In genomic region chr14:76527030-76527719, GRCm38 (mm10) we compare ENCODE assay signal across 10 mouse cellular contexts. TPM values are rescaled to one million over a fixed set of nuclear protein-coding genes. Genes with fewer than 3 reads are reported as not detected.
DNase-seq lines count a peak whose midpoint lies in the region; ATAC-seq lines count a peak whose summit lies in the region.
"Had no signal": no experiment of that assay in that cellular context is flagged by ENCODE, and none has a peak within 500 bp of the region (broad histone marks: within the 10 kb centered on the region; RNA-seq: fewer than 3 reads in every experiment).

No protein-coding gene starts in this region.

- H3K4me3 ChIP-seq in forebrain, embryonic 10.5 days, result no peak overlapping the region
- H3K4me3 ChIP-seq in forebrain, embryonic 11.5 days (ENCODE audit: low read depth, low read length), result no peak overlapping the region
- H3K4me3 ChIP-seq in limb, embryonic 11.5 days (ENCODE audit: low read depth, low read length), result no peak overlapping the region
- H3K4me3 ChIP-seq: forebrain, embryonic 13.5 days had no signal

- 92% methylated on average over 20 of the region's 20 CpGs for WGBS in forebrain, embryonic 10.5 days
- WGBS in forebrain, embryonic 11.5 days, result 94% methylated on average over 20 of the region's 20 CpGs
- WGBS in limb, embryonic 11.5 days, result 86% methylated on average over 20 of the region's 20 CpGs

- H3K4me2 ChIP-seq in forebrain, embryonic 11.5 days (ENCODE audit: low read depth, low read length, severe bottlenecking), result no peak overlapping the region
- H3K4me2 ChIP-seq in limb, embryonic 11.5 days (ENCODE audit: low read depth, severe bottlenecking), result no peak overlapping the region
- H3K4me2 ChIP-seq: forebrain, embryonic 13.5 days; lung, embryonic 14.5 days had no signal

- H3K9me3 ChIP-seq in forebrain, embryonic 10.5 days, result no peaks in the 10 kb centered on the region
- H3K9me3 ChIP-seq in forebrain, embryonic 11.5 days (ENCODE audit: control insufficient read depth, low read length), result no peaks in the 10 kb centered on the region
- H3K9me3 ChIP-seq in limb, embryonic 11.5 days (ENCODE audit: control insufficient read depth, low read length), result no peaks in the 10 kb centered on the region
- H3K9me3 ChIP-seq: forebrain, embryonic 13.5 days had no signal

- no peak for ATAC-seq in forebrain, embryonic 11.5 days (replicated peaks; ENCODE audit: low FRiP score)
- no peak for ATAC-seq in limb, embryonic 11.5 days (ENCODE audit: insufficient number of reproducible peaks, low FRiP score, low TSS enrichment, low read depth)
- ATAC-seq: forebrain, embryonic 13.5 days had no signal

- no peaks in the 10 kb centered on the region for H3K27me3 ChIP-seq in forebrain, embryonic 10.5 days (ENCODE audit: poor library complexity, severe bottlenecking)
- no peaks in the 10 kb centered on the region for H3K27me3 ChIP-seq in forebrain, embryonic 11.5 days (ENCODE audit: control insufficient read depth, insufficient read depth, low read length)
- no peaks in the 10 kb centered on the region for H3K27me3 ChIP-seq in limb, embryonic 11.5 days (ENCODE audit: control insufficient read depth, insufficient read depth, low read length)
- H3K27me3 ChIP-seq: forebrain, embryonic 13.5 days had no signal

- H3K36me3 ChIP-seq in forebrain, embryonic 10.5 days (replicated peaks), result no peaks in the 10 kb centered on the region
- H3K36me3 ChIP-seq in forebrain, embryonic 11.5 days (ENCODE audit: control insufficient read depth, insufficient read depth, low read length), result no peaks in the 10 kb centered on the region
- no peaks in the 10 kb centered on the region for H3K36me3 ChIP-seq in limb, embryonic 11.5 days (ENCODE audit: control insufficient read depth, insufficient read depth, low read length)

- peak overlapping the region; percentile 27; the same call in 1 of the 2 replicates for H3K27ac ChIP-seq in forebrain, embryonic 10.5 days
- H3K27ac ChIP-seq in forebrain, embryonic 11.5 days (ENCODE audit: low read depth, low read length), result no peak overlapping the region
- no peak overlapping the region for H3K27ac ChIP-seq in limb, embryonic 11.5 days (replicated peaks; ENCODE audit: low read depth, low read length)
- H3K27ac ChIP-seq: forebrain, embryonic 13.5 days had no signal

- peaks cover 29% of the 10 kb centered on the region for H3K4me1 ChIP-seq in forebrain, embryonic 10.5 days
- H3K4me1 ChIP-seq in forebrain, embryonic 11.5 days (replicated peaks; ENCODE audit: control insufficient read depth, insufficient read depth, low read length), result no peaks in the 10 kb centered on the region; the same call in 1 of the 2 replicates
- H3K4me1 ChIP-seq in limb, embryonic 11.5 days (ENCODE audit: control insufficient read depth, insufficient read depth, low read length), result peaks cover 21% of the 10 kb centered on the region
- H3K4me1 ChIP-seq: forebrain, embryonic 13.5 days had no signal

- no peak for DNase-seq in forebrain, embryonic 10.5 days (ENCODE audit: extremely low spot score, low spot score)
- no peak for DNase-seq in forebrain, embryonic 11.5 days (ENCODE audit: low spot score)
- peak; percentile 44 for DNase-seq in lung, postnatal 10 days
- DNase-seq in lung, postnatal 25 days (ENCODE audit: low spot score), result no peak
- peak; percentile 51 for DNase-seq in heart, adult 8-10 months (ENCODE audit: low spot score)
- peak; percentile 22 for DNase-seq in limb, embryonic 11.5 days (ENCODE audit: low spot score)
- DNase-seq in cerebellum, adult 9-11 months, result no peak
- no peak for DNase-seq in layer of hippocampus, adult 9-10 months (ENCODE audit: low spot score)
- DNase-seq: lung, embryonic 14.5 days had no signal

- H3K9ac ChIP-seq in forebrain, embryonic 11.5 days (ENCODE audit: low read length), result no peak overlapping the region
- H3K9ac ChIP-seq in limb, embryonic 11.5 days (ENCODE audit: low read length), result no peak overlapping the region
- H3K9ac ChIP-seq: forebrain, embryonic 13.5 days; lung, embryonic 14.5 days had no signal

RNA-seq across cellular contexts. Expression of gene Serp2, which starts 29.5 kb away (rescaled TPM):
- polyA plus RNA-seq in forebrain, embryonic 10.5 days (2016; fragmentation: Nextera tagmentation; extraction: Ambion mirVana), result 24.9 and 25.2 TPM in 2 replicates
- polyA plus RNA-seq in forebrain, embryonic 11.5 days (2014; fragmentation: Nextera tagmentation; extraction: Ambion mirVana), result 29.3 and 33.3 TPM in 2 replicates
- total RNA-seq in heart, adult 8-10 months (2022), result 1 to 10 TPM in 1 of 4 experiments, under 1 TPM in 1, not detected in 2; 0.54 to 1.0 TPM
- polyA plus RNA-seq in limb, embryonic 11.5 days (2014; fragmentation: Nextera tagmentation; extraction: Ambion mirVana), result 18.7 and 19.4 TPM in 2 replicates

Comparison
In these comparisons a context has a peak if more than half of its experiments do, and no peak if none do; other contexts are left out.
1. DNase-seq: peak in lung, postnatal 10 days (single experiment), heart, adult 8-10 months (single experiment) and limb, embryonic 11.5 days (single experiment); none in forebrain, embryonic 10.5 days (single experiment), forebrain, embryonic 11.5 days (single experiment), lung, postnatal 25 days (single experiment), cerebellum, adult 9-11 months (single experiment) and layer of hippocampus, adult 9-10 months (single experiment).